Mouse (Mus musculus) intestine, embryonic 16.5 days (tissue): Measurements from ENCODE around the gene Zfp112. TPM values are rescaled to one million over a fixed set of nuclear protein-coding genes. Genes with fewer than 3 reads are reported as not detected.
"Not testable (repeated sequence)": the region's sequence is repeated elsewhere in the genome, so short reads cannot be mapped to it uniquely, and the experiment has no call there.

Experiments used
- ATAC-seq: fragments of 200-750 bp; cut with Nextera tagmentation; 2 replicates; pipeline ENCODE4 v1.8.0; 2017; ENCODE audit warnings: moderate TSS enrichment, moderate library complexity
- H3K27ac ChIP-seq: fragments of 300-500 bp; sonication (generic); 2 replicates; pipeline ENCODE4 v1.5.1; 2014; ENCODE audit warnings: mild to moderate bottlenecking, low read length
- H3K27me3 ChIP-seq: fragments of 300-500 bp; sonication (generic); replicated peaks from 2 replicates; pipeline ENCODE4 v1.6.1; 2014; ENCODE audit warnings: low read length, control low read depth, mixed read lengths; ENCODE audit not compliant: control insufficient read depth, insufficient read depth
- H3K36me3 ChIP-seq: fragments of 300-500 bp; sonication (generic); 2 replicates; pipeline ENCODE4 v1.6.1; 2014; ENCODE audit warnings: low read length, control low read depth; ENCODE audit not compliant: control insufficient read depth, insufficient read depth
- H3K4me1 ChIP-seq: fragments of 300-500 bp; sonication (generic); 2 replicates; pipeline ENCODE4 v1.6.1; 2014; ENCODE audit warnings: low read length, control low read depth, mixed read lengths; ENCODE audit not compliant: control insufficient read depth, insufficient read depth
- H3K4me2 ChIP-seq: fragments of 300-500 bp; sonication (generic); 2 replicates; pipeline ENCODE4 v1.6.1; 2014; ENCODE audit warnings: low read depth, low read length, control low read depth
- H3K4me3 ChIP-seq: fragments of 300-500 bp; sonication (generic); 2 replicates; pipeline ENCODE4 v1.5.1; 2014; ENCODE audit warnings: mild to moderate bottlenecking, low read length
- H3K9ac ChIP-seq: fragments of 300-500 bp; sonication (generic); 2 replicates; pipeline ENCODE4 v1.6.1; 2014; ENCODE audit warnings: low read depth, low read length
- H3K9me3 ChIP-seq: fragments of 300-500 bp; sonication (generic); 2 replicates; pipeline ENCODE4 v1.6.1; 2016; ENCODE audit warnings: low read length, control low read depth; ENCODE audit not compliant: control insufficient read depth
- WGBS: fragments of 180-500 bp; shearing (Covaris S2); extraction: QIAGEN DNeasy Blood & Tissue Kit; methylation state at CpG from one replicate; pipeline ENCODE4 v1.1.7; 2014; 5-methylcytosine and 5-hydroxymethylcytosine counted together
- polyA plus RNA-seq: library from polyadenylated mRNA; unstranded; fragments of >200 nt; fragmentation: Nextera tagmentation; extraction: Ambion mirVana; gene quantifications from 2 replicates; pipeline ENCODE4 v1.2.1, GENCODE M21; 2015

Zfp112 gene
- polyA plus RNA-seq: 4.3 and 5.3 TPM in 2 replicates

DNA sequence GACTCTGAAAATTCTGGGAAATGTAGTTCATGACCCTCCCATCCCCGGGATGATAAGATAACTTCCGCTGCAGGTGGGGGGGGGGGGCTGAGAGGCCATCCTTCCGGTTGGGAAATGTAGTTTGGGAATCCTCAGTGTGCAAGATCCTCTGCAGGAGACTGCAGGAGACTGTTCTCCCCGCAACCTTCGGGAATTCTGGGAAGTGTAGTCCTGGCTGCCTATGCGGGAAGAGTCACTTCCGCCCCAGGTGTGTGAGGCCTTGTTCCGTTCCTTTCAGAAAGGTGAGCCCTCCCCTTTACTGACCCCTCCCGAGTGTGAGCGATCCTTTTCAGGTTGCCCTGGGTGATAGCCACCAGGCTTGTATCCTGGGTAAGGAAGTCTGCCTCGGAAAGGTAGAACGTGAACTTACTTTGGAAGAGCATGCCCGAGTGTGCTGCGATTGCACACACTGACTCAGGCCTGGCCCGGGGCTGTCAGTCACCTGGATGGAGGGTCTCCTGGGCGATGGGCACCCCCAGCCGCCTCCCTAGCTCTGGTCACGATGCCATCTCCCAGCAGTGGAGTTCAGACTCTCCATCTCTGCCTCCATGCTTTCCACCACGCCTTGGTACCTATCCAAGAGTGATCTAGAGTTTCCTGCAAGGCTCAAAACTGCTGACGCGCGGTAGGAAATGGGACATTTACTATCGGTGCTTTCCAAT is at the start of gene Zfp112:
Gene Zfp112 (plus strand): TSS at position 159 of the 701 bp plus-strand sequence.
- Histone ChIP-seq H3K4me1 (peaks cover 5% of the 10 kb centered on the region), H3K27ac (peak within 1 kb of the TSS; percentile 92), H3K36me3 (peaks cover 12% of the 10 kb centered on the region), H3K4me3 (peak within 1 kb of the TSS; percentile 69), H3K9me3 (peaks cover 12% of the 10 kb centered on the region), H3K27me3 (no peaks in the 10 kb centered on the region), H3K9ac (peak within 1 kb of the TSS; percentile 85), H3K4me2 (peak within 1 kb of the TSS; percentile 62)
- 1% methylated on average over 23 of the region's 23 CpGs for WGBS
- ATAC-seq: peak; percentile 99

- H3K27ac ChIP-seq, H3K9me3 ChIP-seq, H3K27me3 ChIP-seq, H3K4me3 ChIP-seq, H3K4me2 ChIP-seq, H3K36me3 ChIP-seq, H3K4me1 ChIP-seq, H3K9ac ChIP-seq: not testable (repeated sequence)
- 21% methylated on average over 1 of the region's 1 CpGs for WGBS
- peak; percentile 71 for ATAC-seq
Measured at GRCm38 (mm10) chr7:24074424-24074823, 37.7 kb upstream of the Zfp112 start.

DNA sequence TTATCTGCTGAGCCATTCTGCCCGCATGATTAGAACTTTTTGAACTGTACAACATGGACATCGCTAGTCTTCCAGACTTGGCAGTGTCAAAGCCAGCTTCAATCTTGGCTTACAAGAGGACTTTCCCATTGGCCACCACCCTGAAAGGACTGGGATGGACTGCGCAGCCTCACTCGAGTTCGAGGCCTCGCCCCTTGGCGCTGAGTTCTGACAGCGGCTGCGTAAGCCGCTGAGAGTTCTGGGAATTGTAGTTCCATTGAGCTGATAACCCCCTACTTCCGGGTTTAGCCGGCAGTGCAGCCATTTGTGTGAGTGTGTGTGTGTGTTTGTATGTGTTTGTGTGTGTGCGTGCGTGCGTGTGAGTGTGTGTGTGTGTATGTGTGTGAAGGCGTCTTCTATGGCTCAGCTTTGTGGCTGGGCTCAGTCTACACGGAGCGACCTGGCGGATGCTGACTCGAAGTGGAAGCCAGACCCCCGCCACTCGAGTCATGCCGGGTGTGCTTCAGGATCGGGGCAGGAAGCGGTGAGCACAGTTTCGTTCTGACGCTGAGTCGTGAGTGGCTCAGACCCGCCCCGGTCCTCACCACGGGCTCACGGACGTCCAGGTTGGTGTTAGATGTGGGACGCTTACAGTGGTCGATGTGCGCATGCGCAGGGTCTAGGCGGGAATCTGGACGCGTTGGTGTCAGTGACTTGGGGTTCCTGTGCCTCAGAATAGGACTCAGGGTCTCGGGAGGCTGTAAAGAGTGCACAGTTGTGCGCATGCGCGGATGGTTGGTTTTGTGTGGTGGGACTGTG is 30.3 kb upstream of the Zfp112 start, which contains the start of gene Zfp180:
Gene Zfp180 (plus strand): TSS at position 291 of the 798 bp plus-strand sequence.
- 18% methylated on average over 44 of the region's 44 CpGs for WGBS
- H3K9me3 ChIP-seq: peaks cover 3% of the 10 kb centered on the region; the same call in 1 of the 2 replicates
- ATAC-seq: peak; percentile 99

DNA sequence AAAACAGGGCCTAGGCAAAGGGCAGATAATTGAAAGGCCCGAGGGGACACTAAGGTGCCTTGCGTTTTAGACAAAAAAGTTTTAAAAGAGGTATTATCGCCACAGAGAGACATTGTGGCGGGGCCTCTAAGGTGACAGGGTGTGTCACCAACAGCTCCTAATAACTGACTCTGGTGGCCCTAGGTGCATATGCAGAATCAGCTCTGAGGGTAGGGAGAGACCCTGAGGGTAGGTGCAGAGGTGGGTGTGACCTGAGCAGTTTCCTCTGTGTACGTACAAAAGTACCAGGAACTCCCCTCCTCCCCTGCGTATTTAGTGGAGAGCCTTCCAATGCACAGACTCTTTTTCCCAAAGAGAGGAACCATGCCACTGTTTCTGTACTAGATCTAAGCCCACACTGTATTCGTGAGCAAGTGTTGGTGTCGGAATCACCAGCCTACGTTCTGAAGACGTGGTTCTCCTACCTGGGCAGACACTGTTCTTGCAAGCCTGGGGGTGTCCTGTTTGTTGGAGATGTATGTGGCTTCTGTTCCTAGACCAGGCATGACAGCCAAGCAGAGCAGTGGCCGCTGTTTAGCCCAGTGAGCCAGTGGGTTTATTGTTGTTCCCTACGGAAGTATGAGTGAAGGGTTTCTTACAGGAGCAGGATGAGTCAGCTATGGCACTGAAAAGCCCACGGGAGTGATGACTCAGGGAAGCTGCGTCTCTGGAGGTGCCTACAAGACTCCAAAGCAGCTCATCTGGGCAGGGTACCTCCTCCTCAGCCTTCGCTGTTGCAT is 29.5 kb upstream of the Zfp112 start:
- peak; percentile 36 for ATAC-seq

More for the DNA sequence above, 30.3 kb upstream of the Zfp112 start, which contains the start of gene Zfp180:
- peak within 1 kb of the TSS; percentile 81 for H3K4me2 ChIP-seq
- H3K4me3 ChIP-seq: peak within 1 kb of the TSS; percentile 66
- H3K36me3 ChIP-seq: peaks cover 6% of the 10 kb centered on the region
- peak within 1 kb of the TSS; percentile 85 for H3K27ac ChIP-seq
- H3K9ac ChIP-seq: peak within 1 kb of the TSS; percentile 78
- peaks cover 11% of the 10 kb centered on the region for H3K4me1 ChIP-seq
- H3K27me3 ChIP-seq: no peaks in the 10 kb centered on the region

GRCm38 (mm10) chr7:24086871-24087270 is 25.2 kb upstream of the Zfp112 start:
- H3K9ac ChIP-seq: no peak overlapping the region
- H3K9me3 ChIP-seq: peaks cover 3% of the 10 kb centered on the region; the same call in 1 of the 2 replicates
- no peak for ATAC-seq
- no peak overlapping the region for H3K27ac ChIP-seq
- no peak overlapping the region for H3K4me3 ChIP-seq
- no peak overlapping the region for H3K4me2 ChIP-seq
- H3K4me1 ChIP-seq: peaks cover 11% of the 10 kb centered on the region
- H3K27me3 ChIP-seq: no peaks in the 10 kb centered on the region
- 94% methylated on average over 4 of the region's 4 CpGs for WGBS
- peaks cover 12% of the 10 kb centered on the region for H3K36me3 ChIP-seq

More for the DNA sequence above, 29.5 kb upstream of the Zfp112 start:
- peaks cover 3% of the 10 kb centered on the region; the same call in 1 of the 2 replicates for H3K9me3 ChIP-seq
- peaks cover 11% of the 10 kb centered on the region for H3K4me1 ChIP-seq
- H3K27ac ChIP-seq: peak overlapping the region; percentile 85
- peak overlapping the region; percentile 66 for H3K4me3 ChIP-seq
- no peaks in the 10 kb centered on the region for H3K27me3 ChIP-seq
- 44% methylated on average over 15 of the region's 15 CpGs for WGBS
- H3K4me2 ChIP-seq: peak overlapping the region; percentile 81
- H3K9ac ChIP-seq: peak overlapping the region; percentile 78
- H3K36me3 ChIP-seq: peaks cover 11% of the 10 kb centered on the region

DNA sequence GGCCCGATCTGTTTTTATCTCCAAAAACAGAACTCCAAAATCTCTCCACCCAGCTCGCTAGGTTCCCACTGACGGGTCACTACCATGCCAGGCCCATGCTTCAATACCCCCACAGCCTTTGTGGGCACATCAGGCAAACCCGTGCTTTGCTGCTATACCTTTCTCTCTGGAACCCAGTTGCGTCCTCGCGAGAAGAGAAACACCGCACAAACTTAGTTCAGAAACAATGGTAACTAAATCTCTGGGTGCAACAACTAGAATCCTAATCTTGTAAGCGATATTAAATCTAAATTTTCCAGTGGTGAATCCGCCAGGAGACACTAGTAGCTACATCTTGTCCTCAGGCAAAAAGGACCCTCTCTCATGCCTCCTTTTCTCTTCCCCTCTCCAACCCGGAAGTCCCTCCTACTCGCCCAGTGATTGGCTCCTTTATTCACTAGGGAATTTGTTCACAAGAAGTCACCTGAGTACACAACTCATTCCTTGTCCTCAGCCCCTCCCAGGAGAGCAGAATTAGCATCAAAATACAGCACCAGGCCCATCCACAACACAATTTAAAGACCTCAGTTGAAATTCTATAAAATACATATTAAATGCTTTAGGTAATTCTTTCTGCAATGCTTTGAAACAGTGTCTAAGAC is 24.5 kb upstream of the Zfp112 start:
- Histone ChIP-seq H3K9me3 (peaks cover 3% of the 10 kb centered on the region; the same call in 1 of the 2 replicates), H3K27ac (no peak overlapping the region), H3K27me3 (no peaks in the 10 kb centered on the region), H3K4me2 (no peak overlapping the region), H3K4me3 (no peak overlapping the region), H3K36me3 (peaks cover 12% of the 10 kb centered on the region), H3K4me1 (peaks cover 8% of the 10 kb centered on the region), H3K9ac (no peak overlapping the region)
- 95% methylated on average over 12 of the region's 12 CpGs for WGBS
- ATAC-seq: no peak

DNA sequence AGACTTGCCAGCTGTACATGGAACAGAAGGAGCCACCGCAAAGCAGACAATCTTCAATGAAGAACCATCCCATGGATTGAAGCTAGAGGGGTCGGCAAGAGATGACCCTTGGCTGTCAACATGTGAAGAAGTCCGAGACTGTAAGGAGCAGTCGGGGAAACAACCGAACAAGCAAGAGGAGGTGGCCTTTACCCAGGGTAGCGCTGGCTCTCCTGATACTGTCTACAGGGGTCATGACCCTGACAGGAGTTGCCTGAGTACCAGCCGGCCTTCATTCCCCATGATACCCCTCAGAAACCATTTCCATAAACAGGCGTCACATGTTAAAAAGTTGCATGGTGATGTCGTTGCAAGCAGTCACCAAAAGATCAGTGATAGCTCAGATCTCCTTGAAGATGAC is 7.7 kb upstream of the Zfp112 start:
- Histone ChIP-seq H3K9me3 (peaks cover 54% of the 10 kb centered on the region), H3K9ac (no peak overlapping the region), H3K4me2 (no peak overlapping the region), H3K4me3 (no peak overlapping the region), H3K4me1 (no peaks in the 10 kb centered on the region), H3K27ac (no peak overlapping the region), H3K27me3 (no peaks in the 10 kb centered on the region), H3K36me3 (peaks cover 86% of the 10 kb centered on the region)
- ATAC-seq: no peak
- WGBS: 96% methylated on average over 9 of the region's 9 CpGs

GRCm38 (mm10) chr7:24105144-24105703 is 6.9 kb upstream of the Zfp112 start:
- 93% methylated on average over 18 of the region's 18 CpGs for WGBS
- Histone ChIP-seq H3K27ac (no peak overlapping the region), H3K36me3 (peaks cover 81% of the 10 kb centered on the region), H3K4me3 (no peak overlapping the region), H3K9me3 (peaks cover 57% of the 10 kb centered on the region), H3K4me2 (no peak overlapping the region), H3K4me1 (no peaks in the 10 kb centered on the region), H3K27me3 (no peaks in the 10 kb centered on the region), H3K9ac (no peak overlapping the region)
- no peak for ATAC-seq
